Mouse (Mus musculus) limb, embryonic 11.5 days (tissue): ENCODE results near the gene Saal1. TPM values are rescaled to one million over a fixed set of nuclear protein-coding genes. Genes with fewer than 3 reads are reported as not detected.

Experiments
- ATAC-seq: fragments of 200-750 bp; cut with Nextera tagmentation; 2 replicates; pipeline ENCODE4 v1.8.0; 2017; ENCODE audit warnings: low read depth; ENCODE audit not compliant: insufficient number of reproducible peaks, low FRiP score, low TSS enrichment
- DNase-seq: peaks from one replicate; pipeline ENCODE4 v3.0.0-alpha.2; 2015; ENCODE audit warnings: low spot score
- H3K27ac ChIP-seq: fragments of 300-500 bp; sonication (generic); replicated peaks from 2 replicates; pipeline ENCODE4 v1.5.1; 2014; ENCODE audit warnings: low read depth, mild to moderate bottlenecking, low read length
- H3K27me3 ChIP-seq: fragments of 300-500 bp; sonication (generic); 2 replicates; pipeline ENCODE4 v1.6.1; 2014; ENCODE audit warnings: mild to moderate bottlenecking, low read length, mixed read lengths; ENCODE audit not compliant: control insufficient read depth, insufficient read depth
- H3K36me3 ChIP-seq: fragments of 300-500 bp; sonication (generic); 2 replicates; pipeline ENCODE4 v1.6.1; 2014; ENCODE audit warnings: mild to moderate bottlenecking, low read length, moderate library complexity, mixed read lengths; ENCODE audit not compliant: control insufficient read depth, insufficient read depth
- H3K4me1 ChIP-seq: fragments of 300-500 bp; sonication (generic); 2 replicates; pipeline ENCODE4 v1.6.1; 2014; ENCODE audit warnings: low read length, mixed read lengths; ENCODE audit not compliant: control insufficient read depth, insufficient read depth
- H3K4me2 ChIP-seq: fragments of 300-500 bp; sonication (generic); 2 replicates; pipeline ENCODE4 v1.6.1; 2014; ENCODE audit warnings: low read depth, mild to moderate bottlenecking, moderate library complexity; ENCODE audit not compliant: severe bottlenecking
- H3K4me3 ChIP-seq: fragments of 300-500 bp; sonication (generic); 2 replicates; pipeline ENCODE4 v1.5.1; 2014; ENCODE audit warnings: low read depth, low read length
- H3K9ac ChIP-seq: fragments of 300-500 bp; sonication (generic); 2 replicates; pipeline ENCODE4 v1.6.1; 2014; ENCODE audit warnings: mild to moderate bottlenecking, low read length
- H3K9me3 ChIP-seq: fragments of 300-500 bp; sonication (generic); 2 replicates; pipeline ENCODE4 v1.6.1; 2016; ENCODE audit warnings: low read length; ENCODE audit not compliant: control insufficient read depth
- WGBS: fragments of 180-500 bp; shearing (Covaris S2); extraction: QIAGEN DNeasy Blood & Tissue Kit; methylation state at CpG from one replicate; pipeline ENCODE4 v1.1.7; 2014; 5-methylcytosine and 5-hydroxymethylcytosine counted together
- polyA plus RNA-seq: library from polyadenylated mRNA; unstranded; fragments of >200 nt; fragmentation: Nextera tagmentation; extraction: Ambion mirVana; gene quantifications from 2 replicates; pipeline ENCODE4 v1.2.1, GENCODE M21; 2014

Gene Saal1
- polyA plus RNA-seq, 1 experiment from 2014 or later = 50.8 TPM

- ATAC-seq (no peak), DNase-seq (no peak)
- Histone ChIP-seq H3K36me3 (no peaks in the 10 kb centered on the region), H3K4me1 (no peaks in the 10 kb centered on the region), H3K4me3 (no peak overlapping the region), H3K4me2 (no peak overlapping the region), H3K27ac (no peak overlapping the region), H3K9ac (no peak overlapping the region), H3K9me3 (no peaks in the 10 kb centered on the region), H3K27me3 (no peaks in the 10 kb centered on the region)
- 89% methylated on average over 3 of the region's 3 CpGs for WGBS
Measured at GRCm38 (mm10) chr7:46678417-46678816, 32.1 kb downstream of the Saal1 start.

- ATAC-seq = no peak
Measured at GRCm38 (mm10) chr7:46676808-46677360, 33.6 kb downstream of the Saal1 start.

GRCm38 (mm10) chr7:46675886-46676285 is 34.6 kb downstream of the Saal1 start:
- WGBS = 87% methylated on average over 8 of the region's 8 CpGs
- DNase-seq (no peak), ATAC-seq (no peak)
- no peak overlapping the region for H3K4me2 ChIP-seq
- no peak overlapping the region for H3K27ac ChIP-seq
- no peak overlapping the region for H3K9ac ChIP-seq
- no peaks in the 10 kb centered on the region for H3K36me3 ChIP-seq
- H3K9me3 ChIP-seq = no peaks in the 10 kb centered on the region
- H3K27me3 ChIP-seq = no peaks in the 10 kb centered on the region
- no peaks in the 10 kb centered on the region for H3K4me1 ChIP-seq
- H3K4me3 ChIP-seq = no peak overlapping the region

More at GRCm38 (mm10) chr7:46676808-46677360, 33.6 kb downstream of the Saal1 start:
- no peak for DNase-seq
- Histone ChIP-seq H3K36me3 (no peaks in the 10 kb centered on the region), H3K27ac (no peak overlapping the region), H3K4me3 (no peak overlapping the region), H3K4me1 (no peaks in the 10 kb centered on the region), H3K9ac (no peak overlapping the region), H3K4me2 (no peak overlapping the region), H3K9me3 (no peaks in the 10 kb centered on the region), H3K27me3 (no peaks in the 10 kb centered on the region)
- 74% methylated on average over 5 of the region's 5 CpGs for WGBS

GRCm38 (mm10) chr7:46675061-46675460 is 35.4 kb downstream of the Saal1 start:
- Histone ChIP-seq H3K36me3 (no peaks in the 10 kb centered on the region), H3K27ac (no peak overlapping the region), H3K9ac (no peak overlapping the region), H3K27me3 (no peaks in the 10 kb centered on the region), H3K4me2 (no peak overlapping the region), H3K4me3 (no peak overlapping the region), H3K9me3 (no peaks in the 10 kb centered on the region), H3K4me1 (no peaks in the 10 kb centered on the region)
- no peak for DNase-seq
- WGBS = 93% methylated on average over 7 of the region's 7 CpGs
- ATAC-seq = no peak

- no peaks in the 10 kb centered on the region for H3K9me3 ChIP-seq
- H3K9ac ChIP-seq = no peak within 1 kb of the TSS
- ATAC-seq = no peak
- no peak within 1 kb of the TSS for H3K4me2 ChIP-seq
- H3K4me3 ChIP-seq = no peak within 1 kb of the TSS
- H3K27me3 ChIP-seq = peaks cover 1% of the 10 kb centered on the region; the same call in 1 of the 2 replicates
- no peaks in the 10 kb centered on the region for H3K36me3 ChIP-seq
- H3K27ac ChIP-seq = no peak within 1 kb of the TSS
- 53% methylated on average over 10 of the region's 10 CpGs for WGBS
- no peaks in the 10 kb centered on the region for H3K4me1 ChIP-seq
- DNase-seq = no peak
Measured at GRCm38 (mm10) chr7:46672160-46672672, 38.3 kb downstream of the Saal1 start, which contains the start of gene Tph1. Gene Tph1, minus strand, starts transcription at chr7:46672537.

- Histone ChIP-seq H3K4me3 (no peak overlapping the region), H3K4me1 (no peaks in the 10 kb centered on the region), H3K36me3 (no peaks in the 10 kb centered on the region), H3K9ac (no peak overlapping the region), H3K9me3 (no peaks in the 10 kb centered on the region), H3K4me2 (peak overlapping the region; percentile 31; the same call in 1 of the 2 replicates), H3K27me3 (peaks cover 5% of the 10 kb centered on the region; the same call in 1 of the 2 replicates), H3K27ac (no peak overlapping the region)
- DNase-seq = peak; percentile 41
- WGBS = 2% methylated on average over 21 of the region's 21 CpGs
- no peak for ATAC-seq
Measured at GRCm38 (mm10) chr7:46667256-46667655, 43.2 kb downstream of the Saal1 start.

GRCm38 (mm10) chr7:46665236-46665635 is 45.2 kb downstream of the Saal1 start:
- no peak overlapping the region for H3K27ac ChIP-seq
- no peak overlapping the region for H3K4me2 ChIP-seq
- no peak for ATAC-seq

GRCm38 (mm10) chr7:46661591-46662090 is 48.8 kb downstream of the Saal1 start:
- no peaks in the 10 kb centered on the region for H3K9me3 ChIP-seq
- H3K4me3 ChIP-seq = no peak overlapping the region
- 58% methylated on average over 18 of the region's 18 CpGs for WGBS
- no peak overlapping the region for H3K4me2 ChIP-seq
- H3K9ac ChIP-seq = no peak overlapping the region
- H3K27ac ChIP-seq = no peak overlapping the region
- H3K27me3 ChIP-seq = no peaks in the 10 kb centered on the region
- H3K36me3 ChIP-seq = no peaks in the 10 kb centered on the region
- ATAC-seq = no peak
- no peak for DNase-seq
- no peaks in the 10 kb centered on the region for H3K4me1 ChIP-seq

More at GRCm38 (mm10) chr7:46665236-46665635, 45.2 kb downstream of the Saal1 start:
- Histone ChIP-seq H3K9ac (no peak overlapping the region), H3K4me1 (no peaks in the 10 kb centered on the region), H3K9me3 (no peaks in the 10 kb centered on the region), H3K4me3 (no peak overlapping the region), H3K27me3 (peaks cover 5% of the 10 kb centered on the region; the same call in 1 of the 2 replicates), H3K36me3 (no peaks in the 10 kb centered on the region)
- WGBS = 36% methylated on average over 9 of the region's 9 CpGs
- peak; percentile 72 for DNase-seq
